Mouse (Mus musculus): ENCODE data around the gene Adamts13.

Adamts13 gene

GRCm38 (mm10) chr2:26973116-26973515 lies at the start of gene Adamts13:
Adamts13 (plus strand) TSS chr2:26973416.
- no peak for DNase-seq (ENCODE audit: low spot score)

GRCm38 (mm10) chr2:26927745-26928476 lies 45.3 kb upstream of the Adamts13 start:
- DNase-seq (ENCODE audit: low spot score), result no peak

- DNase-seq (ENCODE audit: low spot score), result no peak
Observed at GRCm38 (mm10) chr2:26930390-26930789, 42.8 kb upstream of the Adamts13 start.

GRCm38 (mm10) chr2:26932473-26933303 lies 40.5 kb upstream of the Adamts13 start:
- no peak for DNase-seq (ENCODE audit: low spot score)

- DNase-seq (ENCODE audit: low spot score), result peak; percentile 95
Observed at GRCm38 (mm10) chr2:26933304-26934055, 39.7 kb upstream of the Adamts13 start, which contains the start of the genes Surf4 and Stkld1. Surf4 (minus strand) TSS chr2:26933928. Stkld1 (plus strand) TSS chr2:26934047.

- DNase-seq (ENCODE audit: low spot score), result no peak
Observed at GRCm38 (mm10) chr2:26935286-26935685, 37.9 kb upstream of the Adamts13 start.

- DNase-seq (ENCODE audit: low spot score), result no peak
Observed at GRCm38 (mm10) chr2:26936425-26936824, 36.8 kb upstream of the Adamts13 start.

GRCm38 (mm10) chr2:26941539-26941938 lies 31.7 kb upstream of the Adamts13 start:
- no peak for DNase-seq (ENCODE audit: low spot score)

GRCm38 (mm10) chr2:26943253-26943652 lies 30.0 kb upstream of the Adamts13 start:
- DNase-seq (ENCODE audit: low spot score), result no peak

- no peak for DNase-seq (ENCODE audit: low spot score)
Observed at GRCm38 (mm10) chr2:26950411-26950810, 22.8 kb upstream of the Adamts13 start.

GRCm38 (mm10) chr2:26951346-26951905 lies 21.8 kb upstream of the Adamts13 start:
- DNase-seq (ENCODE audit: low spot score), result no peak

GRCm38 (mm10) chr2:26952193-26952592 lies 21.0 kb upstream of the Adamts13 start:
- DNase-seq (ENCODE audit: low spot score), result no peak

GRCm38 (mm10) chr2:26952866-26953265 lies 20.4 kb upstream of the Adamts13 start:
- no peak for DNase-seq (ENCODE audit: low spot score)

- no peak for DNase-seq (ENCODE audit: low spot score)
Observed at GRCm38 (mm10) chr2:26954735-26955395, 18.4 kb upstream of the Adamts13 start.

- no peak for DNase-seq (ENCODE audit: low spot score)
Observed at GRCm38 (mm10) chr2:26956811-26957487, 16.3 kb upstream of the Adamts13 start.

- DNase-seq (ENCODE audit: low spot score), result no peak
Observed at GRCm38 (mm10) chr2:26957488-26957859, 15.7 kb upstream of the Adamts13 start.

- no peak for DNase-seq (ENCODE audit: low spot score)
Observed at GRCm38 (mm10) chr2:26960756-26961155, 12.5 kb upstream of the Adamts13 start.

- DNase-seq (ENCODE audit: low spot score), result peak; percentile 91
Observed at GRCm38 (mm10) chr2:26963923-26964723, 9.1 kb upstream of the Adamts13 start, which contains the start of gene Rexo4. Rexo4 (minus strand) TSS chr2:26964386.

GRCm38 (mm10) chr2:26964724-26965370 lies 8.4 kb upstream of the Adamts13 start:
- no peak for DNase-seq (ENCODE audit: low spot score)

All from ovary, postnatal 36 days (tissue).